Mouse (Mus musculus): ENCODE measurements around the gene Cx3cr1. TPM values are rescaled to one million over a fixed set of nuclear protein-coding genes. Genes with fewer than 3 reads are reported as not detected.

The Cx3cr1 gene
- total and polyA plus RNA-seq, 3 experiments: 1.2 to 4.4 (median 3.7) TPM

- H3K27me3 ChIP-seq (ENCODE audit: control insufficient read depth, insufficient read depth, low read length): no peaks in the 10 kb centered on the region
- no peak overlapping the region for H3K27ac ChIP-seq
- 79% methylated on average over 10 of the region's 10 CpGs for WGBS
- DNase-seq: no peak
- no peak overlapping the region for H3K9ac ChIP-seq (ENCODE audit: low read depth, low read length)
- no peak overlapping the region for H3K4me3 ChIP-seq
- TF ChIP-seq EP300 (IDR thresholded peaks at IDR 0.05; ENCODE audit: insufficient read depth, low read depth, low read length): no peak
- peaks cover 10% of the 10 kb centered on the region for H3K4me1 ChIP-seq (ENCODE audit: control insufficient read depth, insufficient read depth, low read length)
- H3K79me2 ChIP-seq (replicated peaks; ENCODE audit: control insufficient read depth, insufficient read depth, low read length): no peaks in the 10 kb centered on the region
- intact Hi-C loops (cut with DNase I): no loop called here
- H3K36me3 ChIP-seq (ENCODE audit: control insufficient read depth, insufficient read depth, low read length): no peaks in the 10 kb centered on the region
Measured at GRCm38 (mm10) chr9:120030421-120030820, 39.3 kb downstream of the Cx3cr1 start.

- intact Hi-C loops (cut with DNase I): no loop called here
Measured at GRCm38 (mm10) chr9:120029880-120030279, 39.8 kb downstream of the Cx3cr1 start.

GRCm38 (mm10) chr9:120027401-120028151 is 42.1 kb downstream of the Cx3cr1 start:
- H3K4me3 ChIP-seq: peak overlapping the region; percentile 23; the same call in 1 of the 2 replicates
- peak overlapping the region; percentile 89 for H3K27ac ChIP-seq
- H3K27me3 ChIP-seq (ENCODE audit: control insufficient read depth, insufficient read depth, low read length): no peaks in the 10 kb centered on the region
- H3K9ac ChIP-seq (ENCODE audit: low read depth, low read length): peak overlapping the region; percentile 41
- TF ChIP-seq POLR2A (IDR thresholded peaks at IDR 0.05; ENCODE audit: insufficient read depth, low read depth, low read length) (peak; percentile 37; the same call in 1 of the 2 replicates), EP300 (IDR thresholded peaks at IDR 0.05; ENCODE audit: insufficient read depth, low read depth, low read length) (peak; percentile 47; the same call in 1 of the 2 replicates), CTCF (IDR thresholded peaks at IDR 0.05) (peak; percentile 71)
- H3K36me3 ChIP-seq (ENCODE audit: control insufficient read depth, insufficient read depth, low read length): no peaks in the 10 kb centered on the region
- 2% methylated on average over 14 of the region's 14 CpGs for whole genome bisulfite sequencing
- DNase-seq: peak; percentile 71 to 83
- no peaks in the 10 kb centered on the region for H3K79me2 ChIP-seq (replicated peaks; ENCODE audit: control insufficient read depth, insufficient read depth, low read length)
- H3K4me1 ChIP-seq (ENCODE audit: control insufficient read depth, insufficient read depth, low read length): peaks cover 10% of the 10 kb centered on the region
- intact Hi-C loops (cut with DNase I): loop anchor here (1.0 kb wide), 2 partner anchors 46 to 71 kb away; no protein-coding TSS in a partner anchor

More at GRCm38 (mm10) chr9:120029880-120030279, 39.8 kb downstream of the Cx3cr1 start:
- H3K4me3 ChIP-seq: no peak overlapping the region
- WGBS: 90% methylated on average over 6 of the region's 6 CpGs
- DNase-seq: no peak
- H3K4me1 ChIP-seq (ENCODE audit: control insufficient read depth, insufficient read depth, low read length): peaks cover 10% of the 10 kb centered on the region
- H3K36me3 ChIP-seq (ENCODE audit: control insufficient read depth, insufficient read depth, low read length): no peaks in the 10 kb centered on the region
- no peaks in the 10 kb centered on the region for H3K27me3 ChIP-seq (ENCODE audit: control insufficient read depth, insufficient read depth, low read length)
- H3K79me2 ChIP-seq (replicated peaks; ENCODE audit: control insufficient read depth, insufficient read depth, low read length): no peaks in the 10 kb centered on the region
- no peak overlapping the region for H3K27ac ChIP-seq
- no peak for TF ChIP-seq EP300 (IDR thresholded peaks at IDR 0.05; ENCODE audit: insufficient read depth, low read depth, low read length)
- no peak for TF ChIP-seq POLR2A (IDR thresholded peaks at IDR 0.05; ENCODE audit: insufficient read depth, low read depth, low read length)
- TF ChIP-seq CTCF (IDR thresholded peaks at IDR 0.05): no peak
- H3K9ac ChIP-seq (ENCODE audit: low read depth, low read length): no peak overlapping the region

GRCm38 (mm10) chr9:120024625-120025024 is 45.1 kb downstream of the Cx3cr1 start:
- no peaks in the 10 kb centered on the region for H3K79me2 ChIP-seq (replicated peaks; ENCODE audit: control insufficient read depth, insufficient read depth, low read length)
- no peak overlapping the region for H3K9ac ChIP-seq (ENCODE audit: low read depth, low read length)
- H3K27ac ChIP-seq: peak overlapping the region; percentile 97
- DNase-seq: no peak
- TF ChIP-seq POLR2A (IDR thresholded peaks at IDR 0.05; ENCODE audit: insufficient read depth, low read depth, low read length) (no peak), CTCF (IDR thresholded peaks at IDR 0.05) (no peak), EP300 (IDR thresholded peaks at IDR 0.05; ENCODE audit: insufficient read depth, low read depth, low read length) (no peak)
- H3K27me3 ChIP-seq (ENCODE audit: control insufficient read depth, insufficient read depth, low read length): no peaks in the 10 kb centered on the region
- H3K36me3 ChIP-seq (ENCODE audit: control insufficient read depth, insufficient read depth, low read length): no peaks in the 10 kb centered on the region
- intact Hi-C loops (cut with DNase I): no loop called here
- WGBS: 65% methylated on average over 5 of the region's 5 CpGs
- H3K4me1 ChIP-seq (ENCODE audit: control insufficient read depth, insufficient read depth, low read length): peaks cover 10% of the 10 kb centered on the region
- H3K4me3 ChIP-seq: no peak overlapping the region

- DNase-seq: peak; percentile 46 to 60
- no peak overlapping the region for H3K4me3 ChIP-seq
- H3K9ac ChIP-seq (ENCODE audit: low read depth, low read length): no peak overlapping the region
Measured at GRCm38 (mm10) chr9:120024171-120024570, 45.5 kb downstream of the Cx3cr1 start.

More at GRCm38 (mm10) chr9:120024171-120024570, 45.5 kb downstream of the Cx3cr1 start:
- H3K79me2 ChIP-seq (replicated peaks; ENCODE audit: control insufficient read depth, insufficient read depth, low read length): no peaks in the 10 kb centered on the region
- H3K27me3 ChIP-seq (ENCODE audit: control insufficient read depth, insufficient read depth, low read length): no peaks in the 10 kb centered on the region
- peak overlapping the region; percentile 97 for H3K27ac ChIP-seq
- H3K36me3 ChIP-seq (ENCODE audit: control insufficient read depth, insufficient read depth, low read length): no peaks in the 10 kb centered on the region
- TF ChIP-seq EP300 (IDR thresholded peaks at IDR 0.05; ENCODE audit: insufficient read depth, low read depth, low read length) (no peak), CTCF (IDR thresholded peaks at IDR 0.05) (no peak), POLR2A (IDR thresholded peaks at IDR 0.05; ENCODE audit: insufficient read depth, low read depth, low read length) (no peak)
- intact Hi-C loops (cut with DNase I): no loop called here
- 42% methylated on average over 10 of the region's 10 CpGs for WGBS
- peaks cover 10% of the 10 kb centered on the region for H3K4me1 ChIP-seq (ENCODE audit: control insufficient read depth, insufficient read depth, low read length)
